Mouse (Mus musculus) cerebellum, adult 8-10 months (tissue): Measurements from ENCODE around the gene Olfr3.

ENCODE experiments used
- DNase-seq: peaks from one replicate; pipeline ENCODE4 v3.0.0; 2022

The Olfr3 gene

DNA sequence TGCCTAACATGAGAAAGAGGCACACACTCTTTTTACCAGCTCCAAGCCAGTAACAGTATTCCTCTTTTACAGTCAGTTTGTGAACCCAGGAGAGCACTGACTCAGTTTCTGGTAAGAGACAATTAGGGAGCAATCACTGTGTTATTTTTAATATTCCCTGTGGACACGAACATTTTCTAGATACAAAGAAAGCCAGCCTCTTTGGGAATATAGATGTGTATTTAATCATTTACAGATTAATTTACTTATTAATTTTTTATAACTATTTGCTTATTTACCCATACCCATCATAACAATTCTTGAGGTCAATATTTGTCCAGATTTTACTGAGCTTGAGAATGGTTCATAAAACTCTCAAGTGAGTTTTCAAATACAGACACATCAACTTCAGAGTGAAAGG, at the start of gene Olfr3:
Gene Olfr3 (minus strand): TSS at position 101 of the 400 bp plus-strand sequence.
- DNase-seq, result no peak

DNA sequence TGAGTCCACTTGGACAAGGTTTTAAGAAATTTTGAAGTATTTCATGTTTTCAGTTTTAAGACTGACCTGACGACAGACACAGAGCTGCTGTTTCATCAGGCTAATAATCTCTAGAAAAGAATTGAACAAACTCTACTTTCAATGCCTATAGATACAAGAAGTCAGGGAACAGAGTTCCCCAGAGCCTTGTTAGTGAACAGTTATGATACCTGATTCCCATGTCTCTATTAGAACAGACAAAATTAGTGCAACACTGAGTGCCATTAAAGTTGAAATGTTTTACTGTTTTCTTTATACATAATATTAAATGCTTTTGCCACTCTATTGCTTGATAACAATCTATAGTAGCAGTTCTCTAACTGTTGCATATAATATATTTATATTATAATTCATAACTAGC, 45.7 kb upstream of the Olfr3 start, which contains the start of gene Olfr351:
Gene Olfr351 (minus strand): TSS at position 101 of the 400 bp plus-strand sequence.
- no peak for DNase-seq

DNA sequence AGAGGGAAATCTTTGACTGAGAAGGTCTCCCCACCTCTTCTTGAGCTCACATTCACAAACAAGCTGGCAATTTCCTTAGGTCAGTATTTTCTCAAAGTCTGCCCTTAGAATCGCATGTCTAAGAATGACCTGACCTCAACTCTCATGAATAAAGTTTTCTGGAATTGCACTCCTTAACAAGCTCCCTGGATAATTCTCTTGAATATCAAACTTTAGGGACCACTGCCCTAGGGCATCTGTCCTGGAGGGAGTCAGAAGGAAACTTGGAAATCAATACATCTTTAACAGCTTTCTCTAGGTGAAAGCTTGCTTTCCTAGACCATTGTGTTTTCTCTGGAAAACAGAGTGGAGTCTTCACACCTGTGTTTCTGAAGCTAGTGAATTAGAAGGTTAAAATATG, 29.2 kb upstream of the Olfr3 start, which contains the start of gene Olfr350:
Gene Olfr350 (plus strand): TSS at position 301 of the 400 bp plus-strand sequence.
- DNase-seq, result no peak

- DNase-seq, result no peak
Measured at GRCm38 (mm10) chr2:36790238-36790637, 26.6 kb downstream of the Olfr3 start, which contains the start of gene Olfr50. Gene Olfr50, plus strand, starts transcription at chr2:36790538.

DNA sequence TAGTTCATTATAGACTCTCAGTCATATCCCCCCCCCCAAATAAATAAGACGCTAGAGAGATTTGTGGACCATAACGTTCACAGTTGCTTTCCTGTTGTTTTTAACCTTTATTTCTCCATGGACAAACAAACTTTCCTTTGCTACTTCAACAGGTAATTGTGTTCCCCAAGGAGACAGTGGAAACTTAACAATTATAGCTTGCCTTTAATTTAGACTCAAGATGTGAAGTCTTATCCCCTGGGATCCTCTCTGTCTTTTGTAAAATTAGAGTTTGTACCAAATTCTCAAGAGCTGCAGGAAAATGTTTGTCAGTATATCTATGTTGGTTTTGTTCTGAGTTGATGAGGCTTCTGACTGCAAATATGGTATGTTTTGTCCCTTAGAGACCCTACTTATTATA, 32.9 kb downstream of the Olfr3 start, which contains the start of gene Olfr348:
Gene Olfr348 (plus strand): TSS at position 301 of the 400 bp plus-strand sequence.
- no peak for DNase-seq
